Mouse (Mus musculus) embryonic fibroblast, embryonic 13.5 days (primary cell): ENCODE measurements at regions not wholly inside any gene's neighbourhood (a gene's known extent, or its start where the extent isn't known, plus 50 kb on each side); places are given as distances from the start of the nearest gene placed in this dataset.

Experiments
- CTCF ChIP-seq: IDR thresholded peaks from 2 replicates; pipeline ENCODE4 v1.5.1; 2011; ENCODE audit warnings: mild to moderate bottlenecking, control low read depth, low read length, moderate library complexity, borderline replicate concordance; ENCODE audit not compliant: insufficient read depth
- POLR2A ChIP-seq: IDR thresholded peaks from 2 replicates; pipeline ENCODE4 v1.6.1; 2011; ENCODE audit warnings: low read depth, mild to moderate bottlenecking, control low read depth, low read length, moderate library complexity

DNA sequence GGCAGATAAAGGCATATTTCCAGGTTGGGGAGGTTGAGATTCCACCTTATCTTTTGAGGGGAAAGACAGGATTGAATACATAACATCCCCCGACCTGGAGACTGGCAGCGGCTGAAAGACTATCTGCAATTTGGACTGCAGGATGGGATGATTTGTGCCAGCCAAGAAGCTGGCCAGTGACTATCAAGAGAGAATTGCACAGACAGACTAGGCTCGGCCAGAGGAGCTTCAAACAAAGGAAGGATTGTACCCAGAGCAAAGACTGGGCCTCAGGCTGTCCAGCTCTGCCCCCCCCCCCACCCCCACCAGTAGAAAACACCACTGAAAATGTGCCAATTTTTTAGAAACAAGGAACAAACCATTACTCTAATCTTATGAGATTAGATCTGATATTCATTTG, 73.0 kb upstream of the Fam3c start:
- TF ChIP-seq CTCF (no peak), POLR2A (no peak)
